Mouse (Mus musculus): Measurements from ENCODE around the gene Eps8l2. TPM values are rescaled to one million over a fixed set of nuclear protein-coding genes. Genes with fewer than 3 reads are reported as not detected.
"Not testable (repeated sequence)": the region's sequence is repeated elsewhere in the genome, so short reads cannot be mapped to it uniquely, and the experiment has no call there.

Eps8l2 gene
- polyA plus RNA-seq, 1 experiment from 2014 or later, result 1.4 TPM

GRCm38 (mm10) chr7:141392552-141393222 lies 54.0 kb downstream of the Eps8l2 start:
- WGBS, result 28% methylated on average over 9 of the region's 9 CpGs
- peaks cover 6% of the 10 kb centered on the region; the same call in 1 of the 2 replicates for H3K27me3 ChIP-seq (replicated peaks)
- H3K9ac ChIP-seq, result peak overlapping the region; percentile 89
- H3K27ac ChIP-seq (replicated peaks), result peak overlapping the region; percentile 79
- peak overlapping the region; percentile 99 for H3K4me2 ChIP-seq
- H3K4me3 ChIP-seq, result peak overlapping the region; percentile 81
- H3K4me1 ChIP-seq, result peaks cover 14% of the 10 kb centered on the region
- H3K9me3 ChIP-seq, result no peaks in the 10 kb centered on the region
- no peak; the same call in 1 of the 2 replicates for ATAC-seq (ENCODE audit: extremely low read depth, insufficient number of reproducible peaks, low FRiP score, low TSS enrichment)
- peaks cover 21% of the 10 kb centered on the region for H3K36me3 ChIP-seq

- Histone ChIP-seq H3K9ac (no peak overlapping the region), H3K27ac (replicated peaks) (peak overlapping the region; percentile 79; the same call in 1 of the 2 replicates), H3K4me1 (peaks cover 14% of the 10 kb centered on the region), H3K27me3 (replicated peaks) (peaks cover 6% of the 10 kb centered on the region; the same call in 1 of the 2 replicates), H3K4me2 (peak overlapping the region; percentile 99), H3K36me3 (peaks cover 35% of the 10 kb centered on the region), H3K4me3 (peak overlapping the region; percentile 31), H3K9me3 (no peaks in the 10 kb centered on the region)
- no peak for ATAC-seq (ENCODE audit: extremely low read depth, insufficient number of reproducible peaks, low FRiP score, low TSS enrichment)
- 70% methylated on average over 7 of the region's 7 CpGs for WGBS
Observed at GRCm38 (mm10) chr7:141394158-141394557, 55.5 kb downstream of the Eps8l2 start.

- 20% methylated on average over 6 of the region's 6 CpGs for WGBS
- ATAC-seq (ENCODE audit: extremely low read depth, insufficient number of reproducible peaks, low FRiP score, low TSS enrichment), result no peak
Observed at GRCm38 (mm10) chr7:141394771-141395170, 56.1 kb downstream of the Eps8l2 start.

DNA sequence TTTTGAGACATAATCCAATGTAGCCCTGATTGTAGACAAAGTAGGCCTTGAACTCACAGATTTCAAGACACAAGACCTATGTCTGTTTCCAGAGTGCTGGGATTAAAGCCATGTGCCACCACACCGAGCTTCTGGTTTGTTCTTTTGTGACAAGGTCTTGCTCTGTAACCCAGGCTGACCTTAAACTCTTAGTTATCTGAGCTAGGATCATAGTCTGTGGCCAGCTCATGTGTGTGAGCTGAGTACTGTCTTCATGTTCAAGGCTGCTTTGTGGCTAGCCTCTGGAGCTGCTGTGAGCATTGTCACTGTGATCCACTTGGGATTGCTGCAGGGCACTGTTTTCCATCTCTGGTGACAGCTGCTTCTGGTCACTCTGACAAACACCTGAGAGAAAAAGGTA lies 56.7 kb downstream of the Eps8l2 start:
- H3K4me3 ChIP-seq, result peak overlapping the region; percentile 2; the same call in 1 of the 2 replicates
- ATAC-seq (ENCODE audit: extremely low read depth, insufficient number of reproducible peaks, low FRiP score, low TSS enrichment), result no peak
- H3K27me3 ChIP-seq (replicated peaks), result no peaks in the 10 kb centered on the region
- H3K36me3 ChIP-seq, result peaks cover 47% of the 10 kb centered on the region
- WGBS, result 68% methylated on average over 1 of the region's 1 CpGs
- peak overlapping the region; percentile 33; the same call in 1 of the 2 replicates for H3K4me2 ChIP-seq
- no peak overlapping the region for H3K27ac ChIP-seq (replicated peaks)
- peaks cover 14% of the 10 kb centered on the region for H3K4me1 ChIP-seq
- no peaks in the 10 kb centered on the region for H3K9me3 ChIP-seq
- H3K9ac ChIP-seq, result no peak overlapping the region

More at GRCm38 (mm10) chr7:141394771-141395170, 56.1 kb downstream of the Eps8l2 start:
- H3K27me3 ChIP-seq (replicated peaks), result no peaks in the 10 kb centered on the region; the same call in 1 of the 2 replicates
- peaks cover 14% of the 10 kb centered on the region for H3K4me1 ChIP-seq
- no peak overlapping the region for H3K9ac ChIP-seq
- no peaks in the 10 kb centered on the region for H3K9me3 ChIP-seq
- H3K4me3 ChIP-seq, result no peak overlapping the region
- H3K4me2 ChIP-seq, result peak overlapping the region; percentile 99; the same call in 1 of the 2 replicates
- peaks cover 42% of the 10 kb centered on the region for H3K36me3 ChIP-seq
- H3K27ac ChIP-seq (replicated peaks), result no peak overlapping the region

- no peak overlapping the region for H3K9ac ChIP-seq
- peaks cover 73% of the 10 kb centered on the region for H3K36me3 ChIP-seq
- no peak overlapping the region for H3K4me3 ChIP-seq
- WGBS, result 46% methylated on average over 5 of the region's 5 CpGs
- no peaks in the 10 kb centered on the region for H3K4me1 ChIP-seq
- ATAC-seq (ENCODE audit: extremely low read depth, insufficient number of reproducible peaks, low FRiP score, low TSS enrichment), result no peak
- H3K4me2 ChIP-seq, result no peak overlapping the region
- H3K27me3 ChIP-seq (replicated peaks), result no peaks in the 10 kb centered on the region
- H3K27ac ChIP-seq (replicated peaks), result no peak overlapping the region
- H3K9me3 ChIP-seq, result no peaks in the 10 kb centered on the region
Observed at GRCm38 (mm10) chr7:141403305-141403704, 64.6 kb downstream of the Eps8l2 start.

GRCm38 (mm10) chr7:141405466-141405865 lies 66.8 kb downstream of the Eps8l2 start:
- no peak overlapping the region for H3K4me3 ChIP-seq
- no peaks in the 10 kb centered on the region for H3K9me3 ChIP-seq
- WGBS, result 79% methylated on average over 4 of the region's 4 CpGs
- H3K4me2 ChIP-seq, result no peak overlapping the region
- H3K36me3 ChIP-seq, result peaks cover 69% of the 10 kb centered on the region
- H3K27me3 ChIP-seq (replicated peaks), result no peaks in the 10 kb centered on the region
- H3K4me1 ChIP-seq, result peaks cover 4% of the 10 kb centered on the region; the same call in 1 of the 2 replicates
- no peak overlapping the region for H3K9ac ChIP-seq
- no peak overlapping the region for H3K27ac ChIP-seq (replicated peaks)
- ATAC-seq (ENCODE audit: extremely low read depth, insufficient number of reproducible peaks, low FRiP score, low TSS enrichment), result no peak

GRCm38 (mm10) chr7:141407670-141408069 lies 69.0 kb downstream of the Eps8l2 start:
- H3K9ac ChIP-seq; H3K4me2 ChIP-seq; ATAC-seq (ENCODE audit: extremely low read depth, insufficient number of reproducible peaks, low FRiP score, low TSS enrichment); H3K27me3 ChIP-seq (replicated peaks); H3K4me3 ChIP-seq; H3K27ac ChIP-seq (replicated peaks); H3K9me3 ChIP-seq; H3K4me1 ChIP-seq: not testable (repeated sequence)
- H3K36me3 ChIP-seq, result peaks cover 58% of the 10 kb centered on the region
- 94% methylated on average over 7 of the region's 7 CpGs for WGBS

GRCm38 (mm10) chr7:141408833-141409232 lies 70.2 kb downstream of the Eps8l2 start:
- Histone ChIP-seq H3K4me1 (peaks cover 12% of the 10 kb centered on the region), H3K9ac (0 out of 2 replicates have a peak overlapping the region, but pooled peaks have one; percentile 11), H3K4me3 (no peak overlapping the region), H3K27ac (replicated peaks) (no peak overlapping the region), H3K4me2 (no peak overlapping the region), H3K36me3 (peaks cover 46% of the 10 kb centered on the region), H3K27me3 (replicated peaks) (no peaks in the 10 kb centered on the region), H3K9me3 (no peaks in the 10 kb centered on the region)
- WGBS, result 11% methylated on average over 11 of the region's 11 CpGs
- no peak for ATAC-seq (ENCODE audit: extremely low read depth, insufficient number of reproducible peaks, low FRiP score, low TSS enrichment)

DNA sequence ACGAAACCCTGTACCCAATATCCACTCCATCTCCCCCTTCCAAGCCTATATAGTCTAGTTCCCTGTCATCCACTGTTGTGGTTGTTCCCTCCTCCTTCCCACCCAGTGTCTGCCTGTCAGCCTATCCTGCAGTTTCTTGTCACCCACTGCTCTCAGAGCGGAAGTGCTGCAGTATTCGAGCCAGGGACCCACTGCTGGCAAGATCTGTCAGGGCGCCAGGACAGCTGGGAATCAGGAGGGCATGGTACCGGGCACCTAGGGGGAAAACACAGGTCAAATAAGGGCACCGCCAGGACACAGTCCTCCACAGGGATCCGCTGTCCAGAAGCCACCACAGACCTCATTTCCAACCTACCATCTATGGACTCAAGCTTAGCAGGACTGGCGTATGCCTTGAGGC lies 72.0 kb downstream of the Eps8l2 start:
- no peak for ATAC-seq (ENCODE audit: extremely low read depth, insufficient number of reproducible peaks, low FRiP score, low TSS enrichment)
- H3K9ac ChIP-seq, result peak overlapping the region; percentile 3; the same call in 1 of the 2 replicates
- no peak overlapping the region for H3K27ac ChIP-seq (replicated peaks)
- no peaks in the 10 kb centered on the region for H3K9me3 ChIP-seq
- peaks cover 18% of the 10 kb centered on the region for H3K4me1 ChIP-seq
- H3K4me3 ChIP-seq, result no peak overlapping the region
- H3K27me3 ChIP-seq (replicated peaks), result no peaks in the 10 kb centered on the region
- WGBS, result 82% methylated on average over 8 of the region's 8 CpGs
- peaks cover 40% of the 10 kb centered on the region for H3K36me3 ChIP-seq
- no peak overlapping the region for H3K4me2 ChIP-seq

GRCm38 (mm10) chr7:141411667-141412066 lies 73.0 kb downstream of the Eps8l2 start:
- Histone ChIP-seq H3K36me3 (peaks cover 40% of the 10 kb centered on the region), H3K9ac (peak overlapping the region; percentile 50; the same call in 1 of the 2 replicates), H3K4me3 (no peak overlapping the region), H3K4me1 (peaks cover 18% of the 10 kb centered on the region), H3K9me3 (no peaks in the 10 kb centered on the region), H3K4me2 (no peak overlapping the region), H3K27me3 (replicated peaks) (no peaks in the 10 kb centered on the region), H3K27ac (replicated peaks) (no peak overlapping the region)
- no peak for ATAC-seq (ENCODE audit: extremely low read depth, insufficient number of reproducible peaks, low FRiP score, low TSS enrichment)
- 86% methylated on average over 1 of the region's 1 CpGs for WGBS
